Mouse (Mus musculus): Measurements from ENCODE around the gene Rnf8. TPM values are rescaled to one million over a fixed set of nuclear protein-coding genes. Genes with fewer than 3 reads are reported as not detected.

Rnf8 gene
- polyA plus RNA-seq, 1 experiment, result 31.7 TPM

DNA sequence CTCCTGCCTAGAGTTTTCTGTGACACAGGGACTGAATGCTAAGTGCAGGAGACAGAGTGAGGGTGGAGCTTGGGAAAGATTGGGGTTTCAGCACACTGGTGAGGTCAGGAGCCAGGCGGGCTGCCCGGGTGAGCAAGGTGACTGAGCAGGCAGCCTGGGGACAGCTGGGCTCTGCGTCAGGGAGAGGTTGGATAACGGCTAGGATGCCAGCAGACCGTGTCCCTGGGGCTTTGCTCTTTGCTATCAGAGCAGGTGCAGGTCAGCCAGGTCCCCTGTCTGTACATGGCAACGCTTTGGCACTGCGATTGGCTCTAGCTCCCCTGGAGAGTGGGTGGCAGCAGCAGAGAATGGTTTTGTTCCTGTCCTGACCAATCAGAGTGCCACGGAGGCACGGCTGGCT, 12.7 kb downstream of the Rnf8 start:
- no peak for DNase-seq (ENCODE audit: low spot score)

DNA sequence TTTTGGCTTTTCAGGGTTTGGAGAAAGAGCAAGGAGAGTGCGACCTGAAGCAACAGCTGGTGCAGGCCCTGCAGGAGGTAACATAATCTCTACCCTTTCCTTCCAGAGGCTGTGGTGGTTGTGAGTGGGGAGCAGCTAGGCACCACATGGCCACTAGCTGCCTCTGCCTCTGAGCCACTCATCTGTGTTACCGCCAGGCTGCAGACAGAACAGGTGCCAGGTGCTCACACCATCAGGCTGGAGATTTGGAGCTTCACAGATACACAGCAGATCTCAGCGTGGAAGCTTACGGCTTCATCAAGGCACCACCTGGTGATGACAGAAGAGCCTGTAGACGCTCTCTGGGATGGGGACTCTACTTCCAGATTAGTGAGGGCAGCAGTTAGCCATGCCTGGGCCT, 14.4 kb downstream of the Rnf8 start:
- DNase-seq (ENCODE audit: low spot score), result no peak

DNA sequence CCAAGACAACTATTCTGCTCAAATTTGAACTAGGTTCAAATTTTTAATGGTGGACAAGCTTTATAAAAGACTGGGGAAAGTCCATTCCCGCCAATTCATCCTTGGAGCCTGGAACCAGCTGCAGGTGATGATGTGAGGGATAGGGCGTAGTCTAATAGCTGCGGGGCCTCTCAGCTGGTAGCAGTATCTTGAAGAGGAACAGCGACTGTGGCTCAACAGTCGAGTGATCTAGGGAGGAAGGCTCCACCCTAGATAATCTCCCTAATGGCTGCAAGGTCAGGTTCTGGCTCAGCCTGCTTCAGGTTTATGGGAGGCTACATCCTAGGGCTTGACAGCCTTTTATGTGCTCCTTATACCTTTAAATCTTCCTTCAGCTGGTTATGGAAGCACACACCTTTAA, 15.0 kb downstream of the Rnf8 start:
- no peak for DNase-seq (ENCODE audit: low spot score)

DNA sequence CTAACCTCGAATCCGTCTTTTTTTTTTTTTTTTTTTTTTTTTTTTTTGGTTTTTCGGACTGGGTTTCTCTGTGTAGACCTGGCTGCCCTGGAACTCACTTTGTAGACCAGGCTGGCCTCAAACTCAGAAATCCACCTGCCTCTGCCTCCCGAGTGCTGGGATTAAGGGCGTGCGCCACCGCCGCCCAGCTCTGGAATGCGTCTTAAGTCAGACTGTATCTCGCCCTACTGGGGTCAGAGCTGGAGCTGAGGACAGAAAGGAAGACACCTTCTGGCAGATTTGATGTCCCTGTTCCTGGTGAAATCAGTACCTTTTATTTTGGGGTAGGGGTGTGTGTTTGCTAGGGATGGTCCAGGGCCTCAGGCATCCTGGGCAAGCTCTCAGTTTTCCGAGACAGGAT, 17.7 kb downstream of the Rnf8 start:
- no peak for DNase-seq (ENCODE audit: low spot score)

DNA sequence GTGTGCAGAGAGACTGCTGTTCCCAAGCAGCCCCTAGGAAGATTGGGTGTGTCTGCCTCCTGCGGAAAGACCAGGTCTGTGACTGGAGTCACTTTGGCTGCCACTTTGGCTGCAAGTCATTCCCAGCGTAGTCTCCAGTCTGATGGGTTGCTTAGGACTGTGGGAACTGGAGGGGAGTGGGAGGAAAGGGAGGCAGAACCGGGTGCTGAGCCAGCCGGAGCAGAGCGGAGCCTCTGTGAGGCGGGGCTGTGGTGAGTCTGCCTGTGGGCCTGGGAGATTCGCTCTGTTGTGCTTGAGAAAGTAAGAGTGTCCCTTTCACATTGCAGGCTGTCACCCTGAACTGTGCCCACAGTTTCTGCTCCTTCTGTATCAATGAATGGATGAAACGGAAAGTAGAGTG, 20.9 kb downstream of the Rnf8 start:
- DNase-seq (ENCODE audit: low spot score), result no peak

DNA sequence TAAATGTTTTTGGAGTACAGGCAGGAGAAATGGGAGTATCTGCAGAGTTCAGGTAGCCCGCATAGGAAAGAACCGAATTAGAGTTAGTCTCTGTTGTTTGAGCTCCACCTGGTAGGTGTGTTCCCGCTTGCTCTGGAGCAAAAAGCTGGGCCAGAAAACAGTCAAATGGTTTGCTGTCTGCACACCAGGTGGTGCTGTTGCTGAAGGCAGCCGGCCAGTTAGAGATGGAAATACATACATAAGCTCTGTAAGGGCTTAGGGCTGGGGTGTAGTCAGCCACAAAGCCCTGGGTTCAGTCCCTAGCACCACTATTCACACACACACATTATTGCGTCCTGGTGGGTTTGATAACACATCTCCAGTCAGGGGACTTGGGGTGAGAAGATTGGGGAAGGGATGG, 21.5 kb downstream of the Rnf8 start:
- DNase-seq (ENCODE audit: low spot score), result no peak

DNA sequence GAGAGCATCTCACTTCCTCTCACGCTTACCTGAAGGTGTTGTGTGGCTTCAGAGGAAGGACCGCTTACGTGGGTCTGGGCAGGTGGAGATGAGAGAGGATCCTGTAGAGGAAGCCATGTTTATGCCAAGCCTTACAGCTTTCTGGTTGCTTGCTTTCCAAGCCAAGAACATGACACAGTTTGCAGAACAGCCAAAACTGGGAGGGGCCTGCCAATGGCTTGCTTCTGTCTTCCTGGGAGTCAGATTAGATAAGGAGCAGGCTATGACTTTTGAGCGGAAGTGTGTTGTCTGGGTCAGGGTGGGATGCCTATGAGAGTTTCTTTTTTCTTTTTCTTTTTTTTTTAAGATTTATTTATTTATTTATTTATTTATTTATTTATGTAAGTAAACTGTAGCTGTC, 22.8 kb downstream of the Rnf8 start:
- DNase-seq (ENCODE audit: low spot score), result no peak

DNA sequence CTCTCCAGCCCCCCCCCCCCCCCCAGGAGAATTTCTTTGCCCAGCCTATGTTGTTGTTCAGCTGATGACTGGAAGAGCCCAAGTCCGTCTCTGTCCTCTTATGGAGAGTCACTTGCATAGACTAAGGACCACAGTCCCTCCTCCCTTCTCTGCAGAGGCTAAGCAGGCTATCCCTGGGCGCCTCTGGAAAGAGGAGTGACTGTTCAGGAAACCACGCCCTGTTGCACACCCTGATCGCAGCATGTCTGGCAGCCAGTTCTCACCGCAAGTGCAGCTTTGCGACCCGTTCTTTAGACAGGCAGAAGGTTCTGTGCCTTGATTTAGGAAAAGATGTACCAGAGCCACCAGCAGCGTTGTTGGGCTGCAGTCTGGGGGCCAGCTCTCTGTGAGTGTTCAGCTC, 23.3 kb downstream of the Rnf8 start:
- no peak for DNase-seq (ENCODE audit: low spot score)

DNA sequence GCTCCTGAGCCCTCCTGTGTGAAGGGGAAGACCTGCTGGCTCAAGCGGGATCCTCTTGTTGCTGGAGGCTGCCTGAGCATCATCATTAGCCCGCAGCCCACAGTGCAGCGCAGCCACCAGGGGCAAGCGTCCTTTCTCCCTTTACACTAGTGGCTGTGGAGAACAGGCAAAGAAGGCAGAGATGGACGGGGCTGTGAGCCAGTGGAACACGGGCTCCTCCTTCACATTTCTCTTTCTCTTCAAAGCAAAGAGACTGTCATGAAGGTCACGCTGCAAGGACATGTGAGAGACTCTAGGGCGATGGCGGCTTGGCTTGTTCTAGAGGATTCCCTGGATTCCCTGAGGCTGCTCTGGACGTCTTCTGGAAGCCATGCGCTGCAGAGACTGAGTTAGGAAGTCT, 26.4 kb downstream of the Rnf8 start:
- no peak for DNase-seq (ENCODE audit: low spot score)

DNA sequence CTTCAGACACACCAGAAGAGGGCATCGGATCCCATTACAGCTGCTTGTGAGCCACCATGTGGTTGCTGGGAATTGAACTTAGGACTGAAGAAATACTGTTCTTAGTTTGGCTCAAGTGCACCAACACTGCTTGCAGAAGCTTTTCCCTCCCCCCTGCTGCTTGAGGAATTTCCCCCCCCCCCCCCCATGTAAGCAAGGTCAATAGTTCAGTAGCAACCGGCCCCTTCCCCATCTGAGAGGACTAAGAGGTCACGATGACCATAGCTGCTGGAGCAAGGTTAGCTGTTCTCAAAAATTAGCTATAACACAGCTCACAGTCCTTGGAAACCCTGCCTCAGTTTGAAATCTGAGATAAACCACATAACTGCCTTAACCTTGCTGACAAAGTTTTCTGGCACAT, 27.6 kb downstream of the Rnf8 start:
- DNase-seq (ENCODE audit: low spot score), result no peak

DNA sequence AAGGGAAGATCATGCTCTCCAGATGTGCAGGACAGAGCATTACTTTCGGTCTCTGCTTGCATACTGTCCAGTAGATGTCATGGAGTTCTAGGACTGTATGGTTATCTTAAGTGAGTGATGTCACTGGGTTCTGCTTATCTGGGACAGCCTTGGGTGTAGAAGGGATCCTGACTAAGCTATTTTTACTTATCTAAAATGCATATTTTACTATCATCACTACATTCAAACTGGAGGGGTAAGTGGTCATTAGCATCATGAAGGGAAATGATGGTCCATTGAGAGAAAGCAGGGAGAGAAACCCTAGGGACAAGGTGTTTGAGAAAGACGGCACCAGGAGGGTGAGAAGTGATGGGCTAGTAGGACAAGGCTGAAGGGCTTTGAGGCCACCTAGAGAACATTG, 43.7 kb downstream of the Rnf8 start:
- no peak for DNase-seq (ENCODE audit: low spot score)

DNA sequence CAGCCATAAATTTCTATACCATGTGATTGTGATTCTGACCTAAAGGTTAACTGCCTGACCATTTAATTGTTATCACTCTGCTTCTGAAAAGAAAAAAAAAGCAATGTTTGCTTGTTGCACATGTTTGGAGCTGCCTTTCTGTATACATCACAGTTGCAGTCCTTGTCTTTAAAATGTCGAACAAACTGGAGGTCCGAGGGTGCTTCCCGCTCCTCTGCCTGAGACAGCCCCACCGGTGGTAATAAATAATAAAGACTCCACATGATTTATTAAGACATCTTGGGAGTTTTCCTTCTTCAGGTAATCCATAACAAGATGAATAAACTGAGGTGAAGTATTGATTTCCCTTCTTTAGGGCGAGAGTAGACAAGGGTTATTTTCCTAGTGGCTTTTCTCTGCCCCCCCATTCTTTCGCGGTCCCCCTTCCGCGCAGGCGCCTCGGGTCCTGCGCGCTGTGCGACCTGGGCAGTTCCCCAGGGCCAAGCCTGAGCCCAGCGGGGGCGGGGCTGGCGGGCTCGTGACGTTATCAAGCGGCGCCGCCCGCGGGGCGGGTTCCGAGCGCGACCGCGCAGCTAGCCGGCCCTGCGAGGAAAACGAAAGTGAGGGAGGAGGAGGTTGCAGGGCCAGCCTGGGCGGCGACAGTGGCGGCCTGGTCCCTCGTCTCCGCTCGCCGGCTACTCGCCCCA, 45.6 kb downstream of the Rnf8 start, which contains the start of gene Cmtr1:
Gene Cmtr1, plus strand, starts transcription at position 520 of the 686 bp plus-strand sequence.
- peak; percentile 96 for DNase-seq (ENCODE audit: low spot score)

DNA sequence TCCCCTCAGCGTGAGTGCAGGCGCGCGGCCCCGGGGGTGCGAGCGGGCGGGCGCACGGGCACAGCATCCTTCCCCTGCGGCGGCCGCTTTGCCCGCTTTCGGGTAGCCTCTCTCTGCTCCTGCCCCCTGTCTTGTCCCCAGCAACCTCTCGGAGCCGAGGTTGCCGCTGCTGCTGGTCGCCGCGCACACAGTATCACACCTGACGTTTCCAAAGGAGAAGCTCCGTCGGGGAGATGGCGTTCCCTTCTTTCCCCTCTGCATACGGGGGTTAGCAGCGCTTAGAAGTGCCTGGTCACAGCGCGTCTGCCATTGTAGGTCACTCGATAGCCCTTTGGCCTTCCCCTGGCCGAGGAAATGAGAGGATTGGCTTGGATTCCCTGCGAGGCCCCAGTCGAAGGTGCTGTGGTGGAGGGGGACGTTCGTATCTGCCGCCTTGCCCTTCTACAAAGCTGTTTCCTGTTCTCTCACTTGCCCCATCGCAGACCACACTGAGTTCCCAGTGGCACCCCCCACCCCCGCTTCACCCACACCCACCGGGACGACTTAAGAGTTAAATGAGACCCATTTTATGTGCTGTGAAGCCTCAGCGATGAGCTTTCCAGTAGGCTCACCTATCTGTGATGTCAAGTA, 46.3 kb downstream of the Rnf8 start:
- DNase-seq (ENCODE audit: low spot score), result no peak

DNA sequence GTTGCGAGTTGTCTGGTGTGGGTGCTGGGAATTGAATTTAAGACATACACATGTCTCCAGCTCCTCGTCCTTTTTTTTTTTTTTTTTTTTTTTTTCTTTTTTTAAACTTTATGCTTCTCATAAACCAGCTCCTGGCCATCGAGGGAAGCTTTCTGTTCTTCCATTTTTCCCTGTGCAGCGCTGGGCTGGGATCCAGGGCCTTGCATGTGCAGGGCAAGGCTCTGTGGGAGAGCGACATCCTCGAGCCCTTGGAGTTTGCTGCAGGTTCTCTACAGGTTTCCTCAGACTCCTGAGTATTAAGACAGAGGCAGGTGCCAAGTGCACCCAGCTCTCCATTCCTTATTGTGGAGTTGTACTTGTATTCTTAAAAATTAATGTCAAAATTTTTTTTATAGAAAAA, 47.6 kb downstream of the Rnf8 start:
- no peak for DNase-seq (ENCODE audit: low spot score)

DNA sequence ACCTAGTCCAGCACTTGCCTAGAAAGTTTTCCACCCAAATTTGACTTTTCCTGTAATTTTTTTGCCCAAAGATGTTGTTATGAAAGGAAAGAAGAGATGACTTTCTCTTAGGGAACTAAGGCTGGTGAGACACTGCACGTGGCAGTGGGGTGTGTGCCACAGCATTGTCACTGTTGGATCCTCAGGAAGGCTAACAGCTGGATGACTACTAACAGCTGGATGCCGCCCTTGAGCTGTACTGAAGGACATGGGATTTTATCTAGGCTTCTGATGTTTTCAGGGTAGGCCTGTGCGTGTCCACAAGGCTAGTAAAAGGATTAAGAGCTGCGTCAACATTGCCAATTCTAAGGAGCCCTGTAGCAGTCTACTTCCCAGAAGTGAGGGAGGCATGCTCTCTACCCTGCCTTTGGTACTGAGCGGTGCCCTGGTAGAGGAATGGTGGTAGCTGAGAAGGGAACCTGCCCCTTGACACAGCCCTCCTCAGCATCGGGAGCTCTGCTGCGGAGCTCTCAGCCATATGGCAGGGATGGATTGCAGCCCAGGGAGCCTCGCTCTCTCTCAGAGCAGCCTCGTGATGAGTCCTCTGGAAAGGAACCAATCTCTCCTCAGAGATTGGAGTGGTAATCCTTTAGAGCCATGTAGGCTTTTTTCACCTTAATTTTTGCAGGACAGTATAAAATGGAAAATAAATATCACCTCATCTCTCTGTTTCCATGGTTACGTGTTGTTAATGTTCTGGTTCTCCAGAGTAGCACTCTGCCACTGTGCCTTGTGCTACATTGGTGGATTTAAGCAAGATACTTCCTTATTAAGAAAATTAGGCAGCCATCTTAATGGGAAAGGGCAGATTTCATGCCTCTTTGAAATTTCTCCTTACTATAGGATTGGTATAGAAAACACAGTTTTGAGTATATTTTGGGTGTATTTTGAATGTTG, 53.7 kb downstream of the Rnf8 start:
- no peak for DNase-seq (ENCODE audit: low spot score)

DNA sequence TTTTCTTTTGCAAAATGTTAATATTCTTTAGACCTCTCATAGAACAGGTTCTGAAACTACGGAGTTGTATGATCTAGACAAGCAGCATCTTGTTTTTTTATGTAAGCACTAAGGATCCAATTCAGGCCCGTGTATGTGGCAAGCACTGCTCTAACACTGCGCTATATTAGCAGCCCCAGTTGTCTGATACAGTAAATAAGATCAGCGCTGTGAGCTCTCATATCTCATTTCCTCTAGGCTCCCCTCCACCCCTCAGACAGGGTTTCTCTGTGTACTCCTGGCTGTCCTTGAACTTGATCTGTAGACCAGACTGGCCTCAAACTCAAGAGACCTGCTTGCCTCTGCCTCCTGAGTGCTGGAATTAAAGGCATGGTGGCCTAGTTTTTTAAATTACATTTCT, 54.4 kb downstream of the Rnf8 start:
- DNase-seq (ENCODE audit: low spot score), result no peak

DNA sequence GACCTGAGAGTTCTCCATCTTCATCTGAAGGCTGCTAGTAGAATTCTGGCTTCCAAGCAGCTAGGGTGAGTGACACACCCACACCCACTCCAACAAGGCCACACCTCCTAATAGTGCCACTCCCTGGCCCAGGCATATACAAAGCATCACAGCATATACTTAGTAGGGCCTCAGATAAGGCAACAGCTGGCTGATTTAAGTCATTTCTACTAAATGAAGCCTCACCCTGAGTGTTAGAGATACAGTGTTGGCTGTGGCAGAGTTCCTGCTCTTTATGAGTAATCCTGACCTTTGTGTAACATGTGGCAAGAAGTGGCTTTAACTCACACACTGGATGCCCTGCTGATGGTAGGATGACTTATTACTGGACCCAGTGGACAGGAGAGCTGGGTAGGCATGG, 55.3 kb downstream of the Rnf8 start:
- DNase-seq (ENCODE audit: low spot score), result no peak

DNA sequence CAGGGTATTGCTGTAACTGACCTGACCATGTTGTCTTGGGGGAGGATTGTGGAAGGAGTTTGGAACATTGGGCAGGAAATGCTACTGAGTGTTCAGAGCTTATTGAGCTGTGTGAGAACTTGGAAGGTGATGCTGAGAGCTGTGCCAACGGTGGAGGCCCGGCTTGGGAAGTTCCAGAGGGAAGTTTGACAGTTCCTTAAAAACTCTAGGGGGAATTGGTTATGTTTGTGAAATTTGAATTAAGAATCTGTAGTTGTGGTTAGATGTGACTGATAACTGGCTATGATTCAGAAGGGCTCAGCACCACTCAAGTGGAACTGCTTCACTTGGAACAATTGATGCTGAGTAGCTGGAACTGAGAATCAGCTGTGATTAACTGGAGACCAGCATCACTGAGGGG, 56.4 kb downstream of the Rnf8 start:
- DNase-seq (ENCODE audit: low spot score), result no peak

DNA sequence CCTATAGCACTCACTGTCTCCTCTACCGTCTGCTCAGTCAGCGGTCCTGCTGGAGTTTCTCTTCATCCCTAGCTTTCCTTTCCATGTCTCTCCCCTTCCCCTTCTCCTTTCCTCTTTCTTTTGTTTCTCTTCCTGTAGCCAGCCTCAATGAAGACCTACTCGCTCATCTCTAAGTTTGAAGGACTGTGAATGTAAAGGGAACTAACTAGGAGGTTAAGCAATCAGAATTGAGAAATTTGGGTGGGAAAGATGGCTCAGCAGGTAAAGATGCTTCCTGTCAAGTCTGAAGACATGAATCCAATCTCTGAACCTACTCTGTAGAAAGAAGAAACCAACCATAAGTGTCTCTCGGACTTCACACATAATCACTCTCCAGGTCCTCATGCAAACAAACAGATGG, 58.7 kb downstream of the Rnf8 start:
- no peak for DNase-seq (ENCODE audit: low spot score)

DNA sequence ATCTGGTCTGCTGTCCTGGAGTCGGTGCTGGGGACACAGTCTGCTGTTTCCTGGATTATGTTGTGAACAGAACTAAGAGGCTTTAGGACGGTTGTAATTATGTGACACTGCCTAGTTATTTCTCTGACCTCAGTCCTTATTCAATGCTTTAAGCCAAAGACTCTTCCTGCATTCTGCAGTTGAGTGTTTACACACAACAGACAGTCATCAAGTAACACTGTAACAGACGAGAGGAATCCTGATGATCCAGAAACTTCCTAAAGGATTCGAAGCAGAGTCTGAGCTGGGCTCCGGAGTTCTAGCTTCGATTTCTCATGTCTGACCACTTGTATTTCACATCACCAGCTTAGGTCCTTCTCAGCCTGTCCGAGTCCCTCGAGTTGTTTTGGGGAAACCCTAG, 63.9 kb downstream of the Rnf8 start:
- no peak for DNase-seq (ENCODE audit: low spot score)

DNA sequence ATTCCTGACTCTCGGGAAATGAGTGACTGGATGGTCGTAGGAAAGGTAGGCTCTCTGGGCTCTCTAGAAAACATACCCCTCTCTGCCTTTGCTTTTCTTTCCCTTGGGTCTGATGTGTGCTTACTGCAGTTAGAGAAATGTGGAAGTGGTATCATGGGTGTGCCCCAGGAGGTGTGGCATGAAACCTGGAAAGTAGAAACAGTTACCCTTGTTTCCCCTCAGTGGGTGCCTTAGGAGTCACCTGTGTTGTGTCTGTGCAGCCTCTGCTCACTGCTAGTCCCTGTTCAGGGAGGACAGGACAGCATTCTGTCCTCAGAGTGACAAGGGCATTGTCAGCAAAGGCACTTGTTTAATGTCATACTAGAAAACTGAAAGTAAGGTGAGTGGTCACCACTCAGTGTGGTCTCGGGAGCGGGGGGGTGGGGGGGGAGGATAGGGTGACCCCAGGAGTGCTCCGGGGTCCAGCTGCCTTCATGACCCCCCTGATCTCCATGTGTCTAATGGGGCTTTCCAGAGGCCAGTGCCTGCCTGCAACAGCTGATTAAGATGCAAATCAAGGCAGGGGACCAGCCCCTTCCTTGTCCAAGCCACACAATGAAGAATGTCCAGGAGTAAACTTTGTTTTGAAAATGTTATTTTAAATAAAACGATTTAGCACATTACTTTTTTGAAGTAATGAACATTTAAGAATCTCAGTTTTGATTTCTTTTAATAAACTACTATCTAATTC, 64.6 kb downstream of the Rnf8 start:
- DNase-seq (ENCODE audit: low spot score), result no peak

DNA sequence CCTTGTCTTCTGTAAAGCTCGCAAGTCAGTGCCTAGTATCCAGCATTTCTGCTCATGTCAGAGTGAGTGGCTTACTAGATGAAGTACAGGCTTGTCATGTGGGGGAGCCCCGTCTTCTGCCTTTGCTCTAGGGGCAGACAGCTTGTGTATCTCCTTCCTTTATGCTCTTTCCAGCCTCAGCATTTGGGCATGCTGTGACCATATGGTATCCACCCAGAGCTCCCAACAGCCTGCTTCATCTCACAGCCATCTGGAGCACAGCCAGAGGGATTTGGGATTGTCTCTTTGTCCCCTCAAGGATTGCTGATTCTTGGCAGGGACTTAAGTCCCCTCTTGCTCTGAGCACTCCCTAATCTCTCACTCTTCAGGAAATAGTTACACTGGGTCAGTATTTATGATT, 65.6 kb downstream of the Rnf8 start:
- DNase-seq (ENCODE audit: low spot score), result no peak
